Mouse (Mus musculus) cortical plate, adult 2 months (tissue): ENCODE data around the gene Fmn2.

Experiments
- CTCF ChIP-seq: fragments of 200-500 bp; IDR thresholded peaks from 2 replicates; pipeline ENCODE4 v1.5.1; 2011; ENCODE audit warnings: mild to moderate bottlenecking, control low read depth, low read length; ENCODE audit not compliant: insufficient read depth; ENCODE audit errors: extremely low read depth
- POLR2A ChIP-seq: fragments of 200-500 bp; IDR thresholded peaks from 2 replicates; pipeline ENCODE4 v1.6.1; 2011; ENCODE audit warnings: mild to moderate bottlenecking, low read length, control low read depth; ENCODE audit not compliant: insufficient read depth; ENCODE audit errors: extremely low read depth

GRCm38 (mm10) chr1:174676187-174676586 is 174.6 kb downstream of the Fmn2 start:
- TF ChIP-seq CTCF (no peak), POLR2A (no peak)
